Mouse (Mus musculus): ENCODE measurements at regions not wholly inside any gene's neighbourhood (a gene's known extent, or its start where the extent isn't known, plus 50 kb on each side); places are given as distances from the start of the nearest gene placed in this dataset.

DNA sequence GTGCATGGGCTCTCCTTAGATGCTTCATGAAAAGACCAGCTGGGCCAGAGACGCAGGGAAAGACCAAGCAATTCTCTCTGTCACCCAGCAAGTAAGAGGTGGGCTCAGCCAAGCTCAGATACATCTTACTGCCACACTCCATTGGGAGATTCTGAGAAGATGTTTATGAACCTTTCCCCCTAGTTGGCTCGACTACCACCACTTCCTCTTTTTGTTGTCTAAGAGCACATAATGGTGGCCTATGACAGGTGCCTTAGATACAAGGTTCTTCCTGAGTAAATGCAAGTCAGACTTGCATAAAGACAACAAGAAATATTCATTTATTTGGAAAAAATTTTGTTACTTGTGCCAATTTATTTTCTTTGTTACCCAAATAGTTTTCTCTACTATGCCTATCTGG, 96.2 kb upstream of the Arhgap28 start:
- Histone ChIP-seq H3K27ac (no peak overlapping the region), H3K4me3 (no peak overlapping the region)
- no peak for DNase-seq
- intact Hi-C loops (cut with DNase I), result no loop called here
- no peak for TF ChIP-seq CTCF (IDR thresholded peaks at IDR 0.05)

- no peak for TF ChIP-seq CTCF (IDR thresholded peaks at IDR 0.05)
- H3K4me3 ChIP-seq, result no peak overlapping the region
- intact Hi-C loops (cut with DNase I), result no loop called here
- no peak for DNase-seq
- no peak overlapping the region for H3K27ac ChIP-seq
These were observed 99.4 kb upstream of the Arhgap28 start for GRCm38 (mm10) chr17:68103346-68103745.

DNA sequence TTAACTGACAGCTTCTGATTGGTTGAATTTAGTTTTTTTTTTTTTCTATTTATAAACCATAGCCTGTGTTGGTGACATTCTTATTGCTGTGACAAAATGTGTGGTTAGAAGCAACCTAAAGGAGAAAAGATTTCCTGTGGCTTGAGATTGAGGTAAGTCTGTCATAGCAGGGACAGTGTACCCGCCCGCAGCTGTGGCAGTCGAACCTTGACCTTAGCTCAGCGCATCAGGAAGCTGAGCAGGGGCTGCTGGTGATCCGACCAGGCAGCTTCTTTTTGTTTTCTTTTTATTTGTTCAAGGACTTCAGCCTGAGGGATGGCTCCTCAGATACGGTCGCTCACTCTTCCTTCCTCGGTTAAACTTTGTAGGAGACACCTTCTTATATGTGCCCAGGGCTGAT, 102.4 kb upstream of the Arhgap28 start:
- intact Hi-C loops (cut with DNase I), result no loop called here
- no peak for DNase-seq
- no peak for TF ChIP-seq CTCF (IDR thresholded peaks at IDR 0.05)

DNA sequence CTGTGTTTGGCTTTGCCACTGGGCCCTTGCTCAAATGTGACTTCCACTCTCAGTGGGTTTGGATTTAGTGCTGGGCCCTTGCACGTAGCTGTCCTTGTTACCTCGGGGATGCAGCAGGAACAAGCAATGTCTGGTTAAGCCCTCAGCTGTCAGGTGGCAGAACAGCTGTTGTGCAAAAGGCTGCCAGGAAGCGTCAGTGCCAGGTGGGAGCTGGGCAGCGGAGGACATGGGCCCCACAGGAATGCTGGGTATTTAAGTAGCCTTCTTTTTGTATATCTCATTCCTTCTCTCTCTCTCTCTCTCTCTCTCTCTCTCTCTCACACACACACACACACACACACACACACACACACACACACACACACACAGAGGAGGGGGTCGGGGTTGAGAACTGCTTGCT, 104.0 kb upstream of the Arhgap28 start:
- intact Hi-C loops (cut with DNase I), result no loop called here
- no peak overlapping the region for H3K27ac ChIP-seq
- DNase-seq, result no peak
- no peak overlapping the region for H3K4me3 ChIP-seq
- TF ChIP-seq CTCF (IDR thresholded peaks at IDR 0.05), result no peak

More for the DNA sequence above, 102.4 kb upstream of the Arhgap28 start:
- Histone ChIP-seq H3K4me3 (no peak overlapping the region), H3K27ac (no peak overlapping the region)

- Histone ChIP-seq H3K27ac (no peak overlapping the region), H3K4me3 (no peak overlapping the region)
- no peak for DNase-seq
- intact Hi-C loops (cut with DNase I), result no loop called here
- TF ChIP-seq CTCF (IDR thresholded peaks at IDR 0.05), result no peak
These were observed 108.0 kb upstream of the Arhgap28 start for GRCm38 (mm10) chr17:68111834-68112473.

DNA sequence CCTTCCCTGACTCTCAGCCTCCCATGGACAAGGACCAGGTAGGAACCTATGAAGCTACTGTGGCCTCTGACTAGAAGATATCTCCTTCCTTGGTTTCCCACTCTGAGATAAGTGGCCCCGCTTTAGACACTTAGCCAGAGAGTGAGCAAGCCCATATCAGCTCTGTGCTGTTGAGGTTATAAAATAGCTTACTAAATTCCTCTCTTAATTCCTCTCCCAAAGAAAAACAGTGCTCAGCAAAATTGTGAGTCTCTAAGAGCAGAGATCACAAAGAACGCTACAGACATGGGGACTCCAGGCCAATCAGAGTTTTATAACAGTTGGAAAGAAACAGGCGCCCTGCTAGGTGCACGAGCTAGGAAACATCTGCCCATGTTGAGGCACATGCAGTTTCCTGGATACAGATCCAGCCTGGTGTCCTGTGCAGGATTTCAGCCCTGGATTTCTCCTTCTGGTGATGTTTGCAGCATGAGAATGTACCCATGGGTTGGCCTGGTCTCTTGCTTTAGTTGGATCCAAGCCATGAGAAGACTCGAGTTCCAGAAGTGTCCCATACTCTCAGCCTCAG, 108.9 kb upstream of the Arhgap28 start:
- Histone ChIP-seq H3K4me3 (no peak overlapping the region), H3K27ac (no peak overlapping the region)
- DNase-seq, result no peak
- intact Hi-C loops (cut with DNase I), result no loop called here
- TF ChIP-seq CTCF (IDR thresholded peaks at IDR 0.05), result no peak

- TF ChIP-seq CTCF (IDR thresholded peaks at IDR 0.05), result no peak
- H3K27ac ChIP-seq, result no peak overlapping the region
- no peak for DNase-seq
- no peak overlapping the region for H3K4me3 ChIP-seq
- intact Hi-C loops (cut with DNase I), result no loop called here
These were observed 111.7 kb upstream of the Arhgap28 start for GRCm38 (mm10) chr17:68115599-68115998.

DNA sequence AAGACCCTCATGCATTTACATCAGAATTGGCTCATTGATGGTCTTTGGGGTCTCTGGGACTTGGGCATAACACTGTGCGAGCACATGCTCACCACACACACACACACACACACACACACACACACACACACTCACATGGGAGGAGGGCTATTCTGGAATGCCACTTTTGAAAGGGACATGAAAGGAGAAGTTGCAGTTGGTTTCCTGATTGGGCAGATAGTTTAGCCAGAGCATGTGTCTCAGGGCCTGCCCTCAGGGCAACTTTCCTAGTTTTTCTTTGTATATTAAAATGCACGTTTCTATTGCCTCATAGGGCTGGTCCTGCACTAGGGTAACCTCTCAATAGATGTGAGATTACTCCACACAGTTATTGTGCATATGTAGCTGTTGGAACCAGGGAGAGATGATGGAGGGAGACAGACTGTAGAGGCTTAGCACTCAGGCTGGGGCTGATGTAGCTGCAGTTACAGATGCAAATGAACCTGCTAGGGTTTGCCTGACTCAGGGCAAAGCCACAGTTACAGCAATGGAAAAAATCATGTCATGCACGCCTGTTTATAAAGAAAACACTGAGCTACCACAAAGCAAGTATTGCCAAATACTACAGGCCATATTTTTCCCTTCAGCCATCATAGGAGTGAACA, 115.3 kb upstream of the Arhgap28 start:
- H3K4me3 ChIP-seq, result no peak overlapping the region
- intact Hi-C loops (cut with DNase I), result no loop called here

DNA sequence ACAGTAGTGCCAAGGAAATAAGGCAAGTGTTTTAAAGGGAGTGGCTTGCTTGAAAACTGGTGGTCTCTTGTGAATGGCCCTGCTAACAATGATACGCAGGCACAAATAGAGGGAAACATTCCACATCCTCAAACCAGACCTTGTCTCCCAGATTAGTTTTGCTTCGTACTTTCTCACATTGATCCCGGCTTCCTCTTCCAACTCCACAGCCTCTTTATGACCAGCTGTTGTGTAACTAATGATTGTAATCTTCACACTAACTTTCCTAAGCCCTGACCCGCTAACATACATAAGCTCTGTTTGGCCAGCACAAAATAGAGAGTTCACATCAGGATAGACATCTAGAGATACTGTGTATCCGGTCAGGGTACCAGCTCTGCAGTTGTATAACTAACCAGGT, 116.3 kb upstream of the Arhgap28 start:
- no peak for TF ChIP-seq CTCF (IDR thresholded peaks at IDR 0.05)
- Histone ChIP-seq H3K4me3 (no peak overlapping the region), H3K27ac (no peak overlapping the region)
- intact Hi-C loops (cut with DNase I), result no loop called here
- DNase-seq, result no peak

More for the DNA sequence above, 115.3 kb upstream of the Arhgap28 start:
- no peak for TF ChIP-seq CTCF (IDR thresholded peaks at IDR 0.05)
- H3K27ac ChIP-seq, result no peak overlapping the region
- no peak for DNase-seq

DNA sequence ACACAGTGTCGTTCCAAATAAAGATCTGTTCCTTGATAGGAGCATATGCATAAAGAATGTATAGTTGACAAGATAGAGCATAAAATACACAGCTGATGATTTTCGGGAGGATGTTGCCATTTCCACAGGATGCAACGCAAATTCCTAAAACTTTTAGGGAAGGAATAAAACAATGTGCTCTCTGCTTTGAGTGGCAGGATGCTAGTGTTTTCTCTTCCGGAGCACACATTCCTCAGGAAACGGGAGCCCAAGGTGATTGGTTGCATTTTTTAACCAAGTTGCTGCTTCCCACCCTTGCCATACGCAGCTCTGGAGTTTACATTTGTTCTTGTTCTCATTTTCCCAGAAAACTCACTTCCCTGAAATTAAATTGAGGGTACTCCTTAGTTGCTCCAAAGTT, 116.8 kb upstream of the Arhgap28 start:
- intact Hi-C loops (cut with DNase I), result no loop called here
- TF ChIP-seq CTCF (IDR thresholded peaks at IDR 0.05), result no peak
- Histone ChIP-seq H3K4me3 (no peak overlapping the region), H3K27ac (no peak overlapping the region)
- no peak for DNase-seq

DNA sequence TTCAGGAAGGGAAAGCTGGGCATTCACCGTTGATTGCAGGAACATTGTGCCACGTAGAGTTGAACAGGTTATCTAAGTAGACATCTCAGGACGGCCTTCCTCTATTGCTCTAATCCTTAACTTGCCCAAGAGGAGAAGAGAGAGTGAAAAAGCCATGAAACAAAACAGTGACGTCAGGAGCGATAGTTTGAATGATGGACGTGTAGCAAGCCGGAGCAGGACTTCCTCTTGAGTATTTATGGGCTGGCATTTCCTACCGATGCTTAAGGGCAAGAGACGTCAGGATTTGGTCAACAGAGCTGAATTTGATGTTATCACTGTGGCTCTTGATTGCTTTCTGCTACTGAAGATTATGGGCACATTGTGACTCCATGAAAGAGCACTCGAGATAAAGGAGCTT, 130.5 kb upstream of the Arhgap28 start:
- H3K27ac ChIP-seq, result no peak overlapping the region
- intact Hi-C loops (cut with DNase I), result no loop called here
- no peak for TF ChIP-seq CTCF (IDR thresholded peaks at IDR 0.05)
- DNase-seq, result no peak
- H3K4me3 ChIP-seq, result no peak overlapping the region

GRCm38 (mm10) chr17:68135436-68135835, 131.5 kb upstream of the Arhgap28 start:
- no peak for TF ChIP-seq CTCF (IDR thresholded peaks at IDR 0.05)
- no peak overlapping the region for H3K27ac ChIP-seq
- H3K4me3 ChIP-seq, result no peak overlapping the region
- no peak for DNase-seq
- intact Hi-C loops (cut with DNase I), result no loop called here

- intact Hi-C loops (cut with DNase I), result no loop called here
These were observed 130.3 kb upstream of the L3mbtl4 start for GRCm38 (mm10) chr17:68143307-68143706.

More at GRCm38 (mm10) chr17:68143307-68143706, 130.3 kb upstream of the L3mbtl4 start:
- no peak for DNase-seq
- no peak for TF ChIP-seq CTCF (IDR thresholded peaks at IDR 0.05)
- Histone ChIP-seq H3K27ac (no peak overlapping the region), H3K4me3 (no peak overlapping the region)
